Mouse (Mus musculus) MEL-GATA-1-ER (cell line): ENCODE measurements around the gene Gm3238.
"Not testable (repeated sequence)": the region's sequence is repeated elsewhere in the genome, so short reads cannot be mapped to it uniquely, and the experiment has no call there.

Source experiments
- DNase-seq: peaks from one replicate; pipeline ENCODE4 v3.0.0-alpha.2; 2012; ENCODE audit warnings: low read depth; ENCODE audit errors: extremely low read depth

Gm3238 gene

DNA sequence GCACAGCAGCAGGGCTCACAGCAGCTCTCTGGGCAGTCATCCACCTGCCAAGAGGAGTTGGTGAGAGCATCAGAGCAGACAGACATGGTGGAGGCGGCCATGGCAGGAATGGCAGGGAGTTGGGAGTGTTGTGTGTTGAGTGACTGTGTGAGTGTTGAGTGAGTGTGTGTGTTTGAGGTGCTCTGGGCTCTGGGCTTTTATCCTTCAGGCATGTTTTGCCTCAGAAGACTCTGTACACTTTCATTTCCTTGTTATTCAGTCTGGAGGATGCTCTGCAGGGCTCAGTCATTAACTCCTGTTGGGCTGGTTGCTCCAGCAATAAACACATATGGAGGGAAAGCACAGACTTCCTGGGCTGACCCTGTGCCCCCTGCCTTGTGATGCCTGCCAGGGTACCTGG, at the start of gene Gm3238:
Gm3238 (minus strand) TSS at position 101 of the 400 bp plus-strand sequence.
- not testable (repeated sequence) for DNase-seq

DNA sequence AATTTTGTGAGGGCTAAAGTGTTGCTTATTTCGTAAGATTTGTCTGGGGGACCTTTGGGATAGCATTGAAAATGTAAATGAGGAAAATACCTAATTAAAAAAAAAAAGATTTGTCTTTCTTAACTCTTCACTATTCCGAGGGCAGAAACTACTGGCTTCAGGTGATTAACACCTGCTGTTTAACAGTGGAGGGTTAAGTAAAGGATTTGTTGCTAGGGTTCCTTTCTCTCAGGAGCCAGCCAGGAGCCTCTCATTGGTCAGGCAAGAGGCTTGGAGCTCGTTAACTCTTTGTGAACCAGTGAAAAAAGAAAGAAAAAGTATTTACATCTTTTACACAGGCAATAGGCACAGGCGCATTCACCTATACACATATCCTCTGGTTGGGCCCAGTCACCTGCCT, 48.1 kb upstream of the Gm3238 start:
- no peak for DNase-seq

DNA sequence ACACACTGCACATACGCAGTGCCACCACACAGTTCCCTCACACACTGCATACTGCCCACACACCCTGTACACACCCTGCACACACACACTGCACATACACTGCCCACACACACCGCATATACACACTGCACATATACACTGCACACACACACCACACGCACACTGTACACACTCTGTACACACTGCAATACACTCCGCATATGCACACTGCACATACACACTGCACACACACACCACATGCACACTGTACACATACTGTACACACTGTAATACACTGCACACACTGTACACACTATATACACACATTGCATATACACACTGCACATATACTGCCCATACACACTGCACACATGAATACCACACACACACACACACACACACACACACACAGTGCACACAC, 47.4 kb upstream of the Gm3238 start:
- DNase-seq = no peak

DNA sequence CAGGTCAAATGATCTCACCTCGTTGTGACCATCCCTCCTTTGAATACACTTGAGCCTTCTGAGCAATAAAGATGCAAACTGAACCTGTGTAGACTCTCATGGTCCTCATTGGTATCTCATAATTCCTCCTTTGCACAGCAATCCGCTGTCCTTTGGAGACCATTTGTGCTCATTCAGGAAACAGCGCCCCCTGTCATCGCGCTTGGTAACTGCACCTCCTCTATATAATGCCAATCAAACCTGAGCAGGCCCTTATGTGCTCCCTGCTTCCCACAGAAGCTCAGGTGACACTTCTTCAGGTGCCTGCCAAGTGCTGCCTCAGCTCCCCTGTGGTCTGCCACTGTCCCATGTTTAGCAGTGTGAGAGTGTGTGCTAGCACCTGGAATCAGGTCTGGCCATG, 44.4 kb upstream of the Gm3238 start:
- DNase-seq = no peak

DNA sequence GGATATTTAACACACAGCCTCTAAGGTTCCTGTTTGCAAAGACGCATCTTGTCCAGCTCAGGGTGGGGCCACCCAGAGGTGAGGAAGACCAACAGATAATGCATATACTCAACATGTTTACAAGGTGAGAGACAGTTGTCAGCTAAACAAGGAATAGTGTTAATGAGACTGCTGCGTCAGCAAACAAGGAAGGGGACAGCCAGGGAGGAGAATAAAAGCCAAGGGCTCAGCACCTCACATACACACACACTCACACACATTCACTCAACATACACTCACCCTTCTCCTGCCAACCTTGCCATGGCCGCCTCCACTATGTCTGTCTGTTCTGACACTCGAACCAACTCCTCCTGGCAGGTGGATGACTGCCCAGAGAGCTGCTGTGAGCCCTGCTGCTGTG, 43.3 kb upstream of the Gm3238 start, which contains the start of gene Gm2696:
Gm2696 (plus strand) TSS at position 301 of the 400 bp plus-strand sequence.
- no peak for DNase-seq

DNA sequence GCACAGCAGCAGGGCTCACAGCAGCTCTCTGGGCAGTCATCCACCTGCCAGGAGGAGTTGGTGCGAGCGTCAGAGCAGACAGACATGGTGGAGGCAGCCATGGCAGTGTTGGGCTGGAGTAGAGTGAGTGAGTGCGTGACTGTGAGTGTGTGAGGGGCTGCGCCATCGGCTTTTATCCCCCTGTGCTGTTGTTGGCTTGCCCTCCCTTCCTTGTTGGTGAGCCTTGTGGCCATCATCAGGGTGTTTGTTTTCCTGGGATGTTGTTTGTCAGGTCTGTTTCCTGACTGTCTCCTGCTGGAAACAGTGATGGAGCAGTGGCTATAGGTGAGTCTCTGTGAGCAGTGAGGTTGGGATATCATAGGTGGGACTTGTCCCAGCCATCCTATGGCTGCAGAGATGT, 40.6 kb upstream of the Gm3238 start, which contains the start of gene Gm9507:
Gm9507 (minus strand) TSS at position 101 of the 400 bp plus-strand sequence.
- DNase-seq = no peak

DNA sequence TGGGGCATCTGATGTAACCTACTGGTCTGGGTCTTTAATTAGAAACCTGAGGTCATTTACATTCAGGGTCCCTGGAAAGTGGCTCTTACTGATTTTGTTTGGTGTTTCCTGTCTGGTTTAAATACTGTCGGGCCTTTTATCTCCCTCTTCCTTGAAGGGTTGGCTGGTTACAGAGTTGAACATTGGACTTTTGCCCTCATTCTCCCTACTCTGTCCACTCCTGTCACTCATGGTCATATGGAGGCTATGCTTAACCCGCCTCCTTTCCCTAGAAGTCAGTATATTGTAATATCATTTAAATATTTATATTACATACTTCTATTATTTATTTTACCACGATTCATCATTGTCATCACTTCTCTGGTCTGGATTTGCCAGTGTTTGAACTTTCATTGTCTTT, 33.0 kb upstream of the Gm3238 start:
- no peak for DNase-seq

DNA sequence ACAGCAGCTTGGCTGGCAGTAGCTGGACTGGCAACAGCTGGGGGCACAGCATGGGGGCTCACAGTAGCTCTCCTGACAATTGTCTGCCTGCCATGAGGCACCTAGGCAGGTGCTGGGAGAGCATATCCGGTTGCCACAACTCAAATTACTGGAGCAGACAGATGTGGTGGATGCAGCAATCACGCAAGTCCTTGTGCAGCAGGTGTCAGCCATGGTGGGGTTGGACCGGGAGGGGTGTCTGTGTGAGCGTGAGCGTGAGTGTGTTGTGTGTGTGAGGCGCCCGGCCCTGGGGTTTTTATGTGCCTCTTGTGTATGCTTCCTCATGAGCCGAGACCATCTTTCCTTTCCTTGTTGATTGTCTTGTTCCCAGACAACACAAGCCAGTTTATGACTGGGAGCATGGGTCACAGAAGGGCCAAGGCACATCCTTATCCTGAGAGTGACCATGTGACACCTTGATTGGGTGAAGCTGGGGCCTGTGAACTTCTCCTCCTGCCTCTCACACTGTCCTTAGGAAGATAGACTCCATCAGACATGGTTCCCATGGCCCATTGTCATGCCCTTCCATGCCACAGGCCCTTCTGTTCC, 27.9 kb upstream of the Gm3238 start, which contains the start of gene Gm19668:
Gm19668 (minus strand) TSS at position 213 of the 588 bp plus-strand sequence.
- DNase-seq = no peak

DNA sequence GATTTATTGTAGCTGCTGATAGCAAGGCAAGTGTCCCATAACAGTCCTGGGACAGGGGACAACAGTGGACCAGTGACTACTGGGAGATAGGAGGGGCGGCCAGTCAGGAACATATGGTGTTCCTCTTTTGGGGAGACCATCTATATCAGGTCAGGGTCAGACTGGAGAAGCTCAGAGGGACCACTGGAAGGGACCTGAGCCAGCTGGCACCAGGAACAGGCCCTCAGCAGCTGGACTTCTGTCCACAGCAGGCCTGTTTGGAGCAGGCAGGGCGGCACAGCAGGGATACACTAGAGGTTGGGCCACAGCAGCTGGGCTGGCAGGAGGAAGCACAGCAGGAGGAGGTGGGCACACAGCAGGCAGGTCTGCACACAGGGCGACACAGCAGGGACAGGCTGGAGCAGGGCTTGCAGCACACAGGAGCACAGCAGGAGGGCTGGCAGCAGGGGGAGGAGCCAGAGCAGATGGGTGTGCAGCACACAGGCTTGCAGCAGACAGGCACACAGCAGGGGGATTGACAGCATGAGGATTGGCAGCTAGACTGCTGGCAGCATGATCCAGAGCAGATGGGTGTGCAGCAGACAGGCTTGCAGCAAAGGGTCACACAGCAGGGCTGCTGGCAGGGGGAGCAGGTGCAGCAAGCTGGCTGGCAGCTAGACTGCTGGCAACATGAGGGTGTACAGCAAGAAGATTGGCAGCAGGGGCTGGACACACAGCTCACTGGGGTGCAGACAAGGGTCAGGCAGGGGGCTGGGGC, 27.2 kb upstream of the Gm3238 start:
- DNase-seq = not testable (repeated sequence)

DNA sequence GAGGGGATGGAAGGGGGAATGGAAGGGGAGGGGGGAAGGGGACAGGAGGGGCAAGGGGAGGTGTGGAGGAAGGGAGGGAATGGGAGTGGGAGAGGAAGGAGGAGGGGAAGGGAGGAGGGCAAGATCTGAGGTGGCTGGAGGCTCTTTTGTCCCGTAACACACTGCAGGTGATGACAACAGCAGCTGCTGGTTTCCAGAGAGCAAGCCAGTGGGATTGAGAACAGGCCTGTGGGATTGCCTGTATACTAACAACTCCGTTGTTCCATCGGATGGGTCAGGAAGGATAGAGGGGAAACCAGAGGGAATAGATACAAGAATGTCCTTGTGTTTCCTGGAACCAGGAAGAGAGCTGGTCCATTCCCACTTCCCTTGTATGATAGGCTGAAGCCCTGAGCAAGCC, 26.6 kb upstream of the Gm3238 start:
- no peak for DNase-seq

DNA sequence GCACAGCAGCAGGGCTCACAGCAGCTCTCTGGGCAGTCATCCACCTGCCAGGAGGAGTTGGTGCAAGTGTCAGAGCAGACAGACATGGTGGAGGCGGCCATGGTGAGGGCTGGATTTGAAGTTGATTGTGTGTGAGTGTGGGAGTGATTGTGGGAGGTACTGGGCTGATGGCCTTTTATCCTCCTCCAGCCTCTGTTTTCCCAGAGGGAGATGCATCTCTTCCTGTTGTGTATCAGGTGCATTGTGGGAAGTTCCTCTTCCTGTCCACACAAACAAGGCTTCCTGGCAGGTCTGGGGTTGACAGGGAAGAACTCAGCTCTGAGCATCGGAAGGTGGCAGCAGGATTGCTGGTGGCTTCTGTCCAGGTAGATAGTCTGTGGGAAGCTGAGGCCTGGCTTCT, 23.9 kb upstream of the Gm3238 start, which contains the start of gene Gm9639:
Gm9639 (minus strand) TSS at position 101 of the 400 bp plus-strand sequence.
- no peak for DNase-seq

DNA sequence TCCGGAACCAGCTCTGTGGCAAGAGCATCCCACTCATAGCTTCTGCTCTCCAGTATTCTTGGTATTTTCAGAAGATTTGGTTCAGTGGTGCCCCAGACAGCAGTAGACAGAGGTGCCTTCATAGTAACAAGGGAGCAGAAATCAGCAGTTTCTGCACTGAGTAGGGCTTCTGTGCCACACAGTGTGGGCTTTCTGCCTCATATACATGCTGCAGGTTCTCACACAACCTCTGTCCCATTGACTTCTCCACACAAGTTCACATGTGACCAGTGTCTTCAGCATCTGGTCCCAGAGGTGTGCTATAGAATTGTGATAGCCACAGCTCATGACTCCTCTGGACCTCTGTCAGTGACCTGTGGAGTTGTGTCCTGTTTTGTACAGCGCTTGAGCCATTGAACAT, 17.5 kb upstream of the Gm3238 start:
- DNase-seq = no peak

DNA sequence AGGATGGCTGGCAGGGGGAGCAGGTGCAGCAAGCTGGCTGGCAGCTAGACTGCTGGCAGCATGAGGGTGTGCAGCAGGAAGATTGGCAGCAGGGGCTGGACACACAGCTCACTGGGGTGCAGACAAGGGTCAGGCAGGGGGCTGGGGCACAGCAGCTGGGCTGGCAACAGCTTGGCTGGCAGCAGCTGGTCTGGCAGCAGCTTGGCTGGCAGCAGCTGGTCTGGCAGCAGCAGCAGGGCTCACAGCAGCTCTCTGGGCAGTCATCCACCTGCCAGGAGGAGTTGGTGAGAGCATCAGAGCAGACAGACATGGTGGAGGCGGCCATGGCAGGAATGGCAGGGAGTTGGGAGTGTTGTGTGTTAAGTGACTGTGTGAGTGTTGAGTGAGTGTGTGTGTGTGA, 16.8 kb upstream of the Gm3238 start, which contains the start of gene Gm7137:
Gm7137 (minus strand) TSS at position 325 of the 400 bp plus-strand sequence.
- DNase-seq = not testable (repeated sequence)

DNA sequence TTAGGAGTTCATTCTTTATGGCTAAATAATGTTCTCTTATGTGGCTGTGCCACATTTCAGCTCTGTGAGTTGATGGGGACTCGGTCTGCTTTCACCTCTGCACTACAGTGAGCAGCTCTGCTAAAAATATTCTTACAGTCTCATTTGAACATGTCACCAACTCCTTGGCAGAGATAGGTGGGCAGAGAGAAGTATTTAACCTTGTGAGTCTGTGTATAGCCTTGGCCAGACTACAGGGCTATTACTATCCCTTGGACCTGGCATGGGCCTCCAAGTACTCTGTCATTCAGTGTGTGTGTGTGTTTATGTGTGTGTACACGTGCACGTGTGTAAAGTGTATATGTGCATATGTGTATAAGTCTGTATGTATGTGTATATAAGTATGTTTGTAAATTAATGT, 12.3 kb upstream of the Gm3238 start:
- DNase-seq = not testable (repeated sequence)

DNA sequence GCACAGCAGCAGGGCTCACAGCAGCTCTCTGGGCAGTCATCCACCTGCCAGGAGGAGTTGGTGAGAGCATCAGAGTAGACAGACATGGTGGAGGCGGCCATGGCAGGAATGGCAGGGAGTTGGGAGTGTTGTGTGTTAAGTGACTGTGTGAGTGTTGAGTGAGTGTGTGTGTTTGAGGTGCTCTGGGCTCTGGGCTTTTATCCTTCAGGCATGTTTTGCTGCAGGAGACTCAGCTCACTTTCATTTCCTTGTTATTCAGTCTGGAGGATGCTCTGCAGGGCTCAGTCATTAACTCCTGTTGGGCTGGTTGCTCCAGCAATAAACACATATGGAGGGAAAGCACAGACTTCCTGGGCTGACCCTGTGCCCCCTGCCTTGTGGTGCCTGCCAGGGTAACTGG, 11.3 kb upstream of the Gm3238 start, which contains the start of gene Gm3250:
Gm3250 (minus strand) TSS at position 101 of the 400 bp plus-strand sequence.
- not testable (repeated sequence) for DNase-seq

DNA sequence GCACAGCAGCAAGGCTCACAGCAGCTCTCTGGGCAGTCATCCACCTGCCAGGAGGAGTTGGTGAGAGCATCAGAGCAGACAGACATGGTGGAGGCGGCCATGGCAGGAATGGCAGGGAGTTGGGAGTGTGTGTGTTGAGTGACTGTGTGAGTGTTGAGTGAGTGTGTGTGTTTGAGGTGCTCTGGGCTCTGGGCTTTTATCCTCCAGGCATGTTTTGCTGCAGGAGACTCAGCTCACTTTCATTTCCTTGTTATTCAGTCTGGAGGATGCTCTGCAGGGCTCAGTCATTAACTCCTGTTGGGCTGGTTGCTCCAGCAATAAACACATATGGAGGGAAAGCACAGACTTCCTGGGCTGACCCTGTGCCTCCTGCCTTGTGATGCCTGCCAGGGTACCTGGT, 5.7 kb upstream of the Gm3238 start, which contains the start of gene Gm7138:
Gm7138 (minus strand) TSS at position 101 of the 400 bp plus-strand sequence.
- not testable (repeated sequence) for DNase-seq

DNA sequence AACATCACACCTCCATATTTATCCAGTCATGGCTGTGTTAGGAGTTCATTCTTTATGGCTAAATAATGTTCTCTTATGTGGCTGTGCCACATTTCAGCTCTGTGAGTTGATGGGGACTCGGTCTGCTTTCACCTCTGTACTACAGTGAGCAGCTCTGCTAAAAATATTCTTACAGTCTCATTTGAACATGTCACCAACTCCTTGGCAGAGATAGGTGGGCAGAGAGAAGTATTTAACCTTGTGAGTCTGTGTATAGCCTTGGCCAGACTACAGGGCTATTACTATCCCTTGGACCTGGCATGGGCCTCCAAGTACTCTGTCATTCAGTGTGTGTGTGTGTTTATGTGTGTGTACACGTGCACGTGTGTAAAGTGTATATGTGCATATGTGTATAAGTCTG, 1.0 kb upstream of the Gm3238 start:
- not testable (repeated sequence) for DNase-seq

DNA sequence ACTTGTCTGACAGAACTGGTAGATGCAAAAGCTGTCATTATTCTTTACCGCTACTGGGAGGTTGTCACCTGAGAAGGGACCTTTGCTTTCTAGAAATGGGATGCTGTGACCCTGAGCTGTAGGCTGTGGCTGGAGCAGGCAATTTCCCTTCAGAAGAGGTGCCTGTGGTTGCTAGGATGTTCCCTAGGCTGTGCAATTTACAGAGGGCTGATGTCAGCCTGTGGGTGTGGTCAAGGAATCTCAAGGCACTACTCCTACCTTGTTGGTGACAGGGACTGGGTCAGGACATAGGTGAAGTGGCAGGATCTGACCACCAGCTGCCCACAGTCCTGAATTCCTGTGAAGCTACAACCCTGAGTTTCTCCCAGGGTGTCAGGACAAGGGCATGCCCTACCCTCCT, 1.4 kb downstream of the Gm3238 start:
- no peak for DNase-seq

DNA sequence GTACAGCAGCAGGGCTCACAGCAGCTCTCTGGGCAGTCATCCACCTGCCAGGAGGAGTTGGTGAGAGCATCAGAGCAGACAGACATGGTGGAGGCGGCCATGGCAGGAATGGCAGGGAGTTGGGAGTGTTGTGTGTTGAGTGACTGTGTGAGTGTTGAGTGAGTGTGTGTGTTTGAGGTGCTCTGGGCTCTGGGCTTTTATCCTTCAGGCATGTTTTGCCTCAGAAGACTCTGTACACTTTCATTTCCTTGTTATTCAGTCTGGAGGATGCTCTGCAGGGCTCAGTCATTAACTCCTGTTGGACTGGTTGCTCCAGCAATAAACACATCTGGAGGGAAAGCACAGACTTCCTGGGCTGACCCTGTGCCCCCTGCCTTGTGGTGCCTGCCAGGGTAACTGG, 11.5 kb downstream of the Gm3238 start, which contains the start of gene Gm3233:
Gm3233 (minus strand) TSS at position 101 of the 400 bp plus-strand sequence.
- not testable (repeated sequence) for DNase-seq

DNA sequence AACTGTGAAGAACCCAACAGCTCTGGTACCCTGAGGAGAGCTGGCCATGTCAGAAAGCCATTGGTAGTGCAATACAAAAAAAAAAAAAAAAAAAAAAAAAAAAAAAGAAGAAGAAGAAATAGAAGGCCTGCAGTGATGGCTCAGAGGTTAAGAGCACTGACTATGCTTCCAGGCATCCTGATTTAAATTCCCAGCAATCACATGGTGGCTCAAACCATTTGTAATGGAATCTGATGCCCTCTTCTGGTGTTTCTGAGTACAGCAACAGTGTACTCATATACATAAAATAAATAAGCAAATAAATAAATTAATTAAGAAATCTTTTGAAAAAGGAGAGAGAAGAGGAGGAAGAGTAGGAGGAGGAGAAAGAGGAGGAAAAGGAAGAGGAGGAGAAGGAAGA, 17.7 kb downstream of the Gm3238 start:
- no peak for DNase-seq

DNA sequence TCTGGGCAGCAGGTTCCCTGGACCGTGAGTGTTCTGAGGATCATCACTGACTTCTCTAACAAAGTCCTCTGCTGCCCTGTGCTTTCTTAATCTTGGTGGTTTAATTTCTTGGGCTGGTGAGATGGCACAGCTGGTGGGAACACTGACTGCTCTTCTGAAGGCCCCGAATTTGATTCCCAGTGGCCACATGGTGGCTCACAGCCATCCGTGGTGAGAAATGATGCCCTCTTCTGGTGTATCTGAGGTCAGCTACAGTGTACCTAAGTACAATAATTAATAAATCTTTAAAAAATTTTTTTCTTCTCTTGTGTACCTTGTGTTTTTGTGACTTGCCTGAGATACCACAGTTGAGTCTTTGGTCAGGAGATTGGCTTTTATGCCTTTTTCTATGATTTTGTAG, 18.8 kb downstream of the Gm3238 start:
- DNase-seq = not testable (repeated sequence)

DNA sequence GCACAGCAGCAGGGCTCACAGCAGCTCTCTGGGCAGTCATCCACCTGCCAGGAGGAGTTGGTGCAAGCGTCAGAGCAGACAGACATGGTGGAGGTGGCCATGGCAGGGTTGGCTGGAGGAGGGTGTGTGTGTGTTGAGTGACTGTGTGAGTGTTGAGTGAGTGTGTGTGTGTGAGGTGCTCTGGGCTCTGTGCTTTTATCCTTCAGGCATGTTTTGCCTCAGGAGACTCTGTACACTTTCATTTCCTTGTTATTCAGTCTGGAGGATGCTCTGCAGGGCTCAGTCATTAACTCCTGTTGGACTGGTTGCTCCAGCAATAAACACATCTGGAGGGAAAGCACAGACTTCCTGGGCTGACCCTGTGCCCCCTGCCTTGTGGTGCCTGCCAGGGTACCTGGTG, 19.9 kb downstream of the Gm3238 start, which contains the start of gene Gm9736:
Gm9736 (minus strand) TSS at position 101 of the 400 bp plus-strand sequence.
- not testable (repeated sequence) for DNase-seq
